Mouse (Mus musculus) lung, adult 2 months (tissue): ENCODE data around the gene Slc43a1. TPM values are rescaled to one million over a fixed set of nuclear protein-coding genes. Genes with fewer than 3 reads are reported as not detected.

ENCODE experiments used
- DNase-seq: peaks from one replicate; pipeline ENCODE4 v3.0.0; 2022
- H3K4me1 ChIP-seq: fragments of 200-500 bp; 2 replicates; pipeline ENCODE4 v1.6.1; 2011; ENCODE audit warnings: low read length; ENCODE audit not compliant: control insufficient read depth, insufficient read depth
- H3K4me3 ChIP-seq: fragments of 200-500 bp; replicated peaks from 2 replicates; pipeline ENCODE3; 2011; ENCODE audit warnings: low read depth, mild to moderate bottlenecking, control low read depth, low read length; ENCODE audit errors: extremely low read depth
- CTCF ChIP-seq: fragments of 200-500 bp; IDR thresholded peaks from 2 replicates; pipeline ENCODE4 v1.5.1; 2011; ENCODE audit warnings: mild to moderate bottlenecking, low read length, control low read depth; ENCODE audit not compliant: insufficient read depth
- POLR2A ChIP-seq: fragments of 200-500 bp; IDR thresholded peaks from 2 replicates; pipeline ENCODE4 v1.6.1; 2011; ENCODE audit warnings: low read depth, mild to moderate bottlenecking, control low read depth, low read length, borderline replicate concordance; ENCODE audit errors: extremely low read depth
- WGBS: fragments of 180-500 bp; shearing (Covaris S2); methylation state at CpG from one replicate; pipeline ENCODE4 v1.1.7; 2018; 5-methylcytosine and 5-hydroxymethylcytosine counted together
- polyA plus RNA-seq: library from polyadenylated mRNA; depleted of rRNA; stranded (reverse); fragments of >200 nt; gene quantifications from 2 replicates; pipeline ENCODE4 v1.2.3, GENCODE M21; 2012

Slc43a1 gene
- polyA plus RNA-seq, 1 experiment, result 3.9 TPM

DNA sequence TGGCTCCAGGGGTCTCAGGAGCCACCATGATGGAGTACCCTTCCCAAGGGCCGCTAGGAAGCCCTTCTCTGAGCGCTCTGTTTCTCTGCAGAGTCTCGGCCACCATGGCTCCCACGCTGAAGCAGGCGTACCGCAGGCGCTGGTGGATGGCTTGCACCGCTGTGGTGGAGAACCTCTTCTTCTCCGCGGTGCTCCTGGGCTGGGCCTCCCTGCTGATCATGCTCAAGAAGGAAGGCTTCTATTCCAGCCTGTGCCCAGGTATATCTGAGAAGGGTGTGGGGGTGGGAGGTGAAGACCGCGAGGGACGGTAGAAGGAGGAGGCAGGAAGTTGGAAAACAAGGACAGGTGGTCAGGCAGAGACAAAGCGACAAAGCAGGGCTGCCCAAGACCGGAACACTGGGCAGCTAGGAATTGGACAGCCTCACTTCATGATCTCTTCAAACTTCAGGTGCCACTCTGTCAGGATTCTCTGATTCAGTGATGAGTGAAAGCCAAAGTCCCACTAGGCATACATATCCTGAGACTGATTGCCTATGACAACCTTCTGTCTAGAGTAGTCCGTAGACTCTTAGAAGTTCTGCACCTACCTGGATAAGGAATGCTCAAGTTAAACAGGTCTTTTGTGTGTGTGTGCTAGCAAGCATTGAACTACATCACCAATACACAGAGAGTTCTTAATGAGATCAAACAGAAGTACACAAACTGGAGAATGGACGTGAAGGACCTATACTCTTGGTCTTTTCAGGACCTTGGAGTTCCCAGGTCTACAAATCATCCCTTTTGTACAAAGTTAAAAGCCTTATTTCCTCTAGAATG is 2.3 kb downstream of the Slc43a1 start:
- peaks cover 3% of the 10 kb centered on the region; the same call in 1 of the 2 replicates for H3K4me1 ChIP-seq
- no peak for DNase-seq
- 16% methylated on average over 17 of the region's 17 CpGs for WGBS
- TF ChIP-seq POLR2A (no peak), CTCF (no peak)
- H3K4me3 ChIP-seq, result peak overlapping the region; percentile 32

DNA sequence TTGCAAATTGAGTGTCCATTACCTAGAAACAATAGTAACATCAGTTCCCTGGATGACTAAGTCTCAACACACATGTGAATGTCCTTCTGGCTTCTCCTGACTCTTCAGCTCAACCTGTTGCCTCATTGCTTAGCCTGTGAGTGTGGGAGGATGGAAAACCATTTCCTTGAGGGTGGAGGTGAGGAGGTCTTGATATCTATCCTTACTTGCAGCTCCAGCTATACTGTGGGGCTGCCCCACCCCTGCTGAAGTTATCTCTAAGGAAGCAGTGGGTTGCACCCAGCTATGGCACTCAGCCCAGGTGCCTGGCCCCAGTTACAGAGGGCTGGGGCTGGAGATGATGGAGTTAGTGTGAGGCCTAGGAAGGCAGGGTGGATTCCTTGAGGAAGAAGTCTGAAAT is 3.3 kb downstream of the Slc43a1 start:
- TF ChIP-seq POLR2A (no peak), CTCF (no peak)
- peaks cover 3% of the 10 kb centered on the region; the same call in 1 of the 2 replicates for H3K4me1 ChIP-seq
- no peak overlapping the region for H3K4me3 ChIP-seq
- no peak for DNase-seq

DNA sequence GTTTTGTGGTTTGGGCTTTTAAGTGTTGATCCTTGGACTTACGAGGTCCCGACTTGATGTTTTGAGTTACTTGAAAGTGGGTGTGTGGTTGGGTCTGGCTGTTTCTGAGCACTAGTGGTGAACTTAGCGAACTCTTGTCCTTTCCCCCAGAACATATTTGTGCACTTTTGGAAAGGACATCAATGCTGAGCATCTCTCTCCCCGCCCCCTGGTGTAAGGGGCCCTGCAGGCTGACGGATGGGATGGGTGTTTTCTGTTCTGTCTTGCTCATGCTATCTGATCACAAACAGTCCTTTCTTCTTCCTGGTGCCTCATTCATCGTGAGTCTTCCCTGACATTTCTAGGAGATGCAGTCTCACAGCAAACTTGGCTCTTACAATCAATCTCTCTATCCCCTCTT is 5.0 kb downstream of the Slc43a1 start:
- Histone ChIP-seq H3K4me3 (no peak overlapping the region), H3K4me1 (peaks cover 3% of the 10 kb centered on the region; the same call in 1 of the 2 replicates)
- no peak for DNase-seq
- WGBS, result 71% methylated on average over 6 of the region's 6 CpGs
- TF ChIP-seq POLR2A (no peak), CTCF (no peak)

DNA sequence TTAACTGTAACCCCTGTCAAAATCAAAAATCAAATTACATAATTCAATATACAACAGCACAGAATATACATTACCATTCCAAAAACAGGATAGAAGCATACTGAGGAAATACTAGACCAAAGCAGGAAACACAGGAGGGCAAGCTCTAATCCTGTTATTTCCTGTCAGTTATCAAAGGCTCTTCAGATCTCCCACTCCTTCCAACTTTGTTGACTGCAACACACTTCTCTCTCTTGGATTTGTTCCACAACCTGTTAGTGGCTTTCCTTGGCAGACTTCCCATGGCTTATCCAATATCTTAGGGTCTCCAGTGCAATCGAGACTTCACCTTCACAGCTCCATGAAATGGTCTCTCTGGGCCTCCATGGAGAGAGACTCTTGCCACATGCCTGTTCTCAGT is 6.6 kb downstream of the Slc43a1 start:
- DNase-seq, result no peak
- Histone ChIP-seq H3K4me3 (no peak overlapping the region), H3K4me1 (peaks cover 3% of the 10 kb centered on the region; the same call in 1 of the 2 replicates)
- TF ChIP-seq CTCF (no peak), POLR2A (no peak)
- WGBS, result 14% methylated on average over 1 of the region's 1 CpGs

DNA sequence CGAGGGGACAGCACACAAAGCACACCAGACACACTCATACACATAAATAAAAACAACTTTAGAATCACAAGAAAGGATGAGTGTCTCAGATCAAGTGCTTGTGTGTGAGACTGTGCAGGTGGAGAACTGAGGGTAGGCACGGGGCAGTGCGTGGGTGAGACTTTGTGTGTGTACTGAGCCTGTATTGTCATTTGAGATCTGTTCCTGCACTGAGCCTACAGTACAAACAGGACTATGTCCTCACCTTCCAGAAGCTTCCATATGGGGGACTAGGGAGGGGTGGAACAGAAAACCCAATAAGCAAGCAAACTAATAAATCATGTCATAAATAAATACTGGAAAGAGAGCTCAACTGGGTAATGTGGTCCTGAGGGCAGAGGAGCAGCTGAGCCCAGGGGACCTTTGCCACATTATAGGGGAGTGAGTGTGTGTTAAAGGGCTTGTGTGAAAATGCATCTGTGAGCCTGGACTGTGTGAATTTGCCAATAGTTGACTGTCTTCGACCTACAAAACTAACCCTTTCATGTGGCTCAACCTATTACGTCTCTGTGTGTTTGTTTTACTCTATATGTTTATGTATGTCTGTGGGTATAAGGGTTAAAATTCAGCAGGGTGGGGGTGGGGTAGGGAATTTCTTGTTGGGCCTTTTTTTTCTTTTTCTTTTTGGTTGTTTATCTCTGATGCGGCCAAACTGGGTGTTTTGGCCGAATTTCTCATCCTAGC is 11.9 kb downstream of the Slc43a1 start:
- 50% methylated on average over 7 of the region's 7 CpGs for WGBS
- TF ChIP-seq CTCF (no peak), POLR2A (no peak)
- H3K4me3 ChIP-seq, result no peak overlapping the region
- DNase-seq, result no peak
- no peaks in the 10 kb centered on the region for H3K4me1 ChIP-seq

DNA sequence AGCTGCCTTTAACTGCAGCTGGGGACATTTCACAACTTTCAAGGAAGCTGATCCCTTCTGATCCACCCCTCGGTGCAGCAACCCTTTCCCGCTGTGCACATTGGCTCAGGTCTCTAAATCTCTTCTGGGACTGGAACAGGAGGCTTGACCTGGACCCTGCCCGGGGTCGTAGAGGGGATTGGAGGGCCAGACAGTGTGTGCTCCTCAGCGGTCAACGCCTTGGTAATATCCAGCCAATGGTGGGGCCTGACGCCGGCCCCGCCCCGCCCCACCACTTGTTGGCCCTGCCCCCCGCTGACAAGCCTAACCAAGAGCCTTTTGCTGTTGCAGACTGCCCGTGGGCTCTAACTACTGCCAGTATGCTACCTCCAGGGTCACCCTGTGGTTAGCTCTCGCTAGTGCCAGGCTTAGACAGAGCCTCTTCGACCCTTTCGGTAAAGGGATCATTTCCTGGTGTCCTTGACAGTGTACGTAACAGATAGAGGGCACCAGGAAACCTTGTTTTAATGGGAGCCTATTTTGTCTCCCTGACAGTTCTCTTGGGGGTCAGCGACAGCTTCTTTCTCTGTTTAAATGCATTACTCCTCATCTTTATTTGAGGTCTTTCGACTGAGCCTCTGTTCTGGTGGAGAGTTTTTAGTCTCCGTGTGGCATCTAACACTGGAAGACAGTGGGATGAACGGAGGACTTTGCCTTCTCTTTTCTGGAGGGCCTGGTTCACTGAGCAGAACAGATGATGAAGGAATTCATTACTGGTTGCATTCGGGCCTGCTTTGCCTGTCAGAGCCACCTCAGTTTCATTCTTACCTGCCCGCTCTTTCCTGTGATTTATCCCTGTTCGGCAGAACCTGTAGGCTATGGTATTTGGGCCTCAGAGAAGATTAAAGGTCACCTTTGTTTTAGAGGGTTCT is 12.7 kb downstream of the Slc43a1 start:
- no peaks in the 10 kb centered on the region for H3K4me1 ChIP-seq
- 41% methylated on average over 23 of the region's 23 CpGs for WGBS
- peak; percentile 56 for DNase-seq
- peak; percentile 52; the same call in 1 of the 2 replicates for TF ChIP-seq POLR2A
- no peak for TF ChIP-seq CTCF
- peak overlapping the region; percentile 17 for H3K4me3 ChIP-seq

DNA sequence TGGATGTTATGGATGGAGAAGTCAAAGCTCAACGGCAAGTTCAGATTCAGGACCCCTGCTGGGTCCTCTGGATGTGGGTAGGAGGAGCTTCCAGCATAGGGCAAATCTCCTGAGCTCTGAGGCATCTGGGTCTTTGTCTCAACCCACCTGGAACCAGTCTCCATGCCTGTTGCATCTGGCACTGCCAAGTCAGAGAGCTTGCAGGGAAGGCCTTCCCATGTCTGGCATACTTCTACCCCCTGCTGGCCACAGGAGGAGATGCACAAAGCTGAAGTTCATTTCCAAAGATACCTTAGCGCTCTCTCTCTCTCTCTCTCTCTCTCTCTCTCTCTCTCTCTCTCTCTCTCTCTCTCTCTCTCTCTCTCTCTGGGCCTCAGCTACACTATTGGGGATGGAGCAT is 17.1 kb downstream of the Slc43a1 start:
- 56% methylated on average over 2 of the region's 2 CpGs for WGBS
- TF ChIP-seq CTCF, result peak; percentile 93
- TF ChIP-seq POLR2A, result no peak
- no peak overlapping the region for H3K4me3 ChIP-seq
- peak; percentile 41 for DNase-seq
- H3K4me1 ChIP-seq, result no peaks in the 10 kb centered on the region

DNA sequence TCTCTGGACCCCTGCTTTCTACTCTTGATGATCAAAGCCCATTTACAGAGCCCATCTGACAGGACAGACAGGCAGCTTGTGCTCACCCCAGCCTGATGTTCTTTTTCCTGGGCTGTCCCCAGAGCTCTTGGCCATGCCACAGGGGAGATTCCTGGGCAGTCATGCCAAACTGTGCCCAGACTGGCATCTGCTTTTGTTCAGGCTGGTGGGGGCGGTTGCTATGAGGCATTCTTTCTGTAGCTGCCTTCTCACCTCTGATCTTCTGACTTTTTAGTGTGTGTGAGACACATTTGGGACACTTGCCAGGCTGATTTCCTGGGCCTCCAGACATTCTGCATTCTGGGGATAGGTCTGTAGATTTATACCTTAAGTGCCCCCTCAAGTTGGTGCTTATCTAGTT is 19.9 kb downstream of the Slc43a1 start:
- H3K4me1 ChIP-seq, result no peaks in the 10 kb centered on the region
- TF ChIP-seq CTCF (no peak), POLR2A (no peak)
- WGBS, result 88% methylated on average over 1 of the region's 1 CpGs
- no peak overlapping the region for H3K4me3 ChIP-seq
- no peak for DNase-seq

DNA sequence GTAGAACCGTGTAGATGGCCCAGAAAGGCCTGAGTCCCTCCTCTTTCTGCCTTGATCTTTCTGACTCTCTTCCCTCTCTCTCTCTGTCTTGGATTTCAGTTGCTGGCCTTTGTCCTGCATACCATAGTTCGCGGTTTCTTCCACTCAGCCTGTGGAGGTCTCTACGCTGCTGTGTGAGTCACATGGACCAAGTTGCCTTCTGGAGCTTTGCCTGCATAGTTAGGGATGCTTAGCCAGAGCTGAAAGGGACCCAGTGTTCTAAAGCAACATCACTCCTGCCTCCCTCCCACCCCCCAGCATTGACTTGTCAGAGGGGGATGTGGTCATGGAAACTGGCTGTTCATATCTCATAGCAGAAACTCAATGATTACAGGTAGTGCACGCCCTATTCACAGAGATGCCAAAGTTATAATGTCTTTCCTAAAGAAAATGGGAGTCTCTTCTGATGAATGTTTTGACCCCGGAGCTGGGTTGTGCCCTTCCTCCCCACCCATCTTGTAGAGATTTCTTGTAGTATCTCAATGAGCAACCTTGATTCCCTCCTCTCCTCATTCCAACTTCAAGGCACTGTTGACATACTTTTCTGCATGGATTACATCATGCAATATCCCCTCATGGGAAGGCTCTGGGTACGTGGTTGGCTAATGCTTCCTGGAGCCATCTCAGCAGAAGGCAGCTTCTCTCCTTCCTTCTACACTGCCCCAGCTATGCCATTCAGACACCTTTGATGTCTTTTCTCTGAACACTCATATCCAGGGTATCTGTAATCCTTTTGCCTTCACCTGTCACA is 21.5 kb downstream of the Slc43a1 start:
- no peak for DNase-seq
- Histone ChIP-seq H3K4me1 (no peaks in the 10 kb centered on the region), H3K4me3 (no peak overlapping the region)
- no peak for TF ChIP-seq CTCF
- 82% methylated on average over 7 of the region's 7 CpGs for WGBS
